Mouse (Mus musculus) ES-E14 (cell line): ENCODE results near the gene Ttbk1.

Experiments used
- CHD2 ChIP-seq: IDR thresholded peaks from 2 replicates; pipeline ENCODE4 v1.6.1; 2014; ENCODE audit warnings: mild to moderate bottlenecking, low read depth, low read length, inconsistent platforms
- HCFC1 ChIP-seq: IDR thresholded peaks from 2 replicates; pipeline ENCODE4 v1.6.1; 2012; ENCODE audit warnings: low read length, inconsistent platforms, borderline replicate concordance; ENCODE audit not compliant: insufficient read depth
- MAFK ChIP-seq: IDR thresholded peaks from 2 replicates; pipeline ENCODE4 v1.6.1; 2014; ENCODE audit warnings: mild to moderate bottlenecking, low read depth, low read length, inconsistent platforms; ENCODE audit not compliant: insufficient read depth
- ZC3H11A ChIP-seq: IDR thresholded peaks from 2 replicates; pipeline ENCODE4 v1.6.1; 2012; ENCODE audit warnings: low read depth, mild to moderate bottlenecking, inconsistent platforms, low read length, borderline replicate concordance
- ZNF384 ChIP-seq: IDR thresholded peaks from 2 replicates; pipeline ENCODE4 v1.6.1; 2012; ENCODE audit warnings: low read depth, low read length, inconsistent platforms

DNA sequence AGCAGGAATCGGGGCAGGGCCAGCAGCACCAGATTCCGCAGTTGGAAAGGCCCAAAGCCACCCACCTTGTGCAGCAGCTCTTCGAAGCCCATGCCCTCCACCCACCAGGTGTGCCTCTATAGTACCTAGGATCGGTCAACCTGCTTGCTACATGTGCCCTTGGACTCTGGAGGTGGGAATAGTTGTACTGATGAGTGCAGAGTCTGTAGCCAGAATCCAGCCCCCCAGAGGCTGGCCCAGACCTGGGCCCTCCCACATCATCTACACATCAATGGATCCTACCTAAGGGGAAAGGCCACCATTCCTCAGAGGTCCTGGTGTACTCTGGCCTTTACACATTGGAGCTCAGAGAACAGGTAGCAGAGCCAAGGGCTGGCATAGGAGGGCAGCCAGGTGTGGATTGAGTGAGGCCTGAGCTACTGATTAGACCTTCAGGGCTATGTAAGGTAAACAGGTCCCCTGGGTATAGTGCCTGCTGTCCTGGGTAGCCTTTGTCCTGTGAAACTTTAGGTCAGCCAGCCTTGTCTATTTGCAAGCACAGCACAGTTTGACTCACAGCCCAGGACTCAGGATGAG is 49.1 kb downstream of the Ttbk1 start, which contains the start of gene Slc22a7:
- no peak for TF ChIP-seq ZC3H11A
- no peak for TF ChIP-seq HCFC1
- no peak for TF ChIP-seq MAFK
- no peak for TF ChIP-seq ZNF384
- no peak for TF ChIP-seq CHD2
